Mouse (Mus musculus) cerebellum, adult 11 months (tissue): ENCODE measurements around the gene Tgif2lx1.
"Not testable (repeated sequence)": the region's sequence is repeated elsewhere in the genome, so short reads cannot be mapped to it uniquely, and the experiment has no call there.

Source experiments
- DNase-seq: peaks from one replicate; pipeline ENCODE4 v3.0.0; 2022

Tgif2lx1 gene

GRCm38 (mm10) chrX:118480637-118481036 is at the start of gene Tgif2lx1:
Gene Tgif2lx1, minus strand, starts transcription at chrX:118480737.
- DNase-seq: not testable (repeated sequence)
